Mouse (Mus musculus): ENCODE measurements around the gene Mmaa. TPM values are rescaled to one million over a fixed set of nuclear protein-coding genes. Genes with fewer than 3 reads are reported as not detected.

Gene Mmaa
- 9.6 and 11.3 TPM in 2 replicates for total RNA-seq (2014; rRNA removed; ENCODE audit: low replicate concordance)
- polyA plus RNA-seq (2015; fragmentation: Nextera tagmentation; extraction: Ambion mirVana), result 14.0 and 18.3 TPM in 2 replicates

DNA sequence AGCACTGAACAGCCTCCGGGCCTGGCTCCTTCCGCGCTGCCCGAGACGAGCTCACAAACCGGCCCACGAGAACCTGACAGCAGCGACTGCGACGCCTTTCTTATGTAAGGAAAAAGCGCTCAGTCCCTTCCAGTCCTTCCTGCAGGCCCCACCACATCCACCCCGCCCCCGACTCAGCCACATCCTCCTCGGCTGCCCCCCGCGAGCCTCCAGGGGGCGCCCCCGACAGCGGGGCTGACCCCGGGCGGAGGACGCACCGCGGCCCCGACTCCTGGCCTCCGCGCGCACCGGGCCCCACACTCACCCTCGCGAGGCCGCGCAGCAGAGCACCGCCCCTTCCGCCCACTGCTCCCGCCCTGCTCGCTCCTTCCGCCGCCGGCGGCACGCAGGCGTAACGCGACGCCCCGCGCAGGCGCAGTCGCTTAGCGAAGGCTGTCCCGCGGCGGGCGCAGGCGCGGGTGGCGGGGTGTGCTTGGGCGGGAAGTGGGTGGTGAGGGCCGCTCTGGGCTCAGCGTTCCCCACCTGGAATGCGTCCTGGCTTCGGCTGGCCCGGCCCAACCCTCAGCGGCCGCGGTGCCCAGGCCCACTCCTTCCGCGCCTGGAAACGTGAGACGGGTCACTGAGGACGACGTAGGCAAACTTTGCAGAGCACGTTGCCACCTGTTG is at the start of gene Mmaa:
Gene Mmaa (minus strand): TSS at position 328 of the 666 bp plus-strand sequence.
- ATAC-seq (ENCODE audit: insufficient read depth, low read depth) (peak; percentile 98), DNase-seq (ENCODE audit: low spot score) (peak; percentile 98)
- WGBS, result under 1% methylated on average over 49 of the region's 74 CpGs
- Histone ChIP-seq H3K9me3 (replicated peaks; ENCODE audit: control insufficient read depth, low read length) (no peaks in the 10 kb centered on the region), H3K4me2 (ENCODE audit: low read depth, low read length) (peak within 1 kb of the TSS; percentile 68), H3K4me1 (ENCODE audit: control insufficient read depth, insufficient read depth) (peaks cover 10% of the 10 kb centered on the region), H3K4me3 (ENCODE audit: low read depth, low read length) (peak within 1 kb of the TSS; percentile 57), H3K9ac (replicated peaks; ENCODE audit: low read depth, low read length) (peak within 1 kb of the TSS; percentile 77), H3K27ac (ENCODE audit: low read depth) (peak within 1 kb of the TSS; percentile 93), H3K27me3 (ENCODE audit: control insufficient read depth, insufficient read depth, low read length) (no peaks in the 10 kb centered on the region), H3K36me3 (replicated peaks; ENCODE audit: control insufficient read depth, insufficient read depth, low read length) (no peaks in the 10 kb centered on the region)
- TF ChIP-seq EP300 (IDR thresholded peaks at IDR 0.05; ENCODE audit: low read depth), result peak; percentile 83; the same call in 1 of the 2 replicates
- TF ChIP-seq CTCF (IDR thresholded peaks at IDR 0.05; ENCODE audit: low read depth), result peak; percentile 59

DNA sequence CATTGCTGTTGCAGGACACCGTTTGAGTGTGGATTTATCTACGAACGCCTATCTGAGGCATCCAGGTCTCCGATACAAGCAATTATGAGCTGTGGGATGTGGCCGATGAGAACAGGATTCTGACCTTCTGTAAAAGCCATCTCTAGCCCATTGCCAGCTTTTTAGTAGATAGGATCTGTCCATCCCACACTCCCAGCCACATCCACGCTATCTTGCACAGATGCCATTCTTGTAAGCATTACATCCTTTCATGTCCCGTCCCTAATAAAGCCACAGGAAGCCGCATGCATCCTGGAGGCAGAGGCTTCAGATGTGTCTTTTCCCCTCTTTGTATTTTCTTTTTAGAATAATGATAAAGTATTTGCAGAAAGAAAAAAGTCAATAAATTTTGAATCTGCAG is 46.5 kb upstream of the Mmaa start:
- H3K9ac ChIP-seq (replicated peaks; ENCODE audit: low read depth, low read length), result no peak overlapping the region
- H3K4me1 ChIP-seq (ENCODE audit: control insufficient read depth, insufficient read depth), result no peaks in the 10 kb centered on the region
- no peak overlapping the region for H3K27ac ChIP-seq (ENCODE audit: low read depth)
- DNase-seq (ENCODE audit: low spot score) (no peak), ATAC-seq (ENCODE audit: insufficient read depth, low read depth) (no peak)
- WGBS, result 52% methylated on average over 8 of the region's 8 CpGs
- no peaks in the 10 kb centered on the region for H3K27me3 ChIP-seq (ENCODE audit: control insufficient read depth, insufficient read depth, low read length)
- TF ChIP-seq CTCF (IDR thresholded peaks at IDR 0.05; ENCODE audit: low read depth) (no peak), EP300 (IDR thresholded peaks at IDR 0.05; ENCODE audit: low read depth) (no peak)
- H3K4me3 ChIP-seq (ENCODE audit: low read depth, low read length), result no peak overlapping the region
- no peak overlapping the region for H3K4me2 ChIP-seq (ENCODE audit: low read depth, low read length)
- no peaks in the 10 kb centered on the region for H3K9me3 ChIP-seq (replicated peaks; ENCODE audit: control insufficient read depth, low read length)
- H3K36me3 ChIP-seq (replicated peaks; ENCODE audit: control insufficient read depth, insufficient read depth, low read length), result peaks cover 64% of the 10 kb centered on the region

DNA sequence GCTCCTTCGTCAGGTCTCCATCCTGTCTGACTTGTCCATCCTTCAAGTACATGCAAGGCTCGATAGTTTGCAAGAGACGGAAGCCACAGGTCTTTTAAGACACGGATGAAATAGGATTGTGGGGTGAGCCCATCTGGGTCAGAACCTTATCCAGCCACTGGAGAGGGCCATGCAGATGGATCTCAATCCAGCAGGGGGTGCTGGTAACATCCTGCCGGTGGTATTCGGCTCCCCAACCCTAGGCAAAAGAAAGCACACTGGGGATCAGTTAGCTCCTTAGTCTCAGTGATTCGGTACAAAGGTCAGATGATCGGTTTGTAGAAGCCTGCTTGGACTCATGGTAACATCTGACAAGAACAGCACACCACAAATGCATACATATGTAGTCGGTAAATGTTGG is 44.8 kb upstream of the Mmaa start:
- Histone ChIP-seq H3K9me3 (replicated peaks; ENCODE audit: control insufficient read depth, low read length) (no peaks in the 10 kb centered on the region), H3K27me3 (ENCODE audit: control insufficient read depth, insufficient read depth, low read length) (no peaks in the 10 kb centered on the region), H3K27ac (ENCODE audit: low read depth) (no peak overlapping the region), H3K9ac (replicated peaks; ENCODE audit: low read depth, low read length) (no peak overlapping the region), H3K36me3 (replicated peaks; ENCODE audit: control insufficient read depth, insufficient read depth, low read length) (peaks cover 59% of the 10 kb centered on the region), H3K4me2 (ENCODE audit: low read depth, low read length) (no peak overlapping the region), H3K4me3 (ENCODE audit: low read depth, low read length) (no peak overlapping the region), H3K4me1 (ENCODE audit: control insufficient read depth, insufficient read depth) (no peaks in the 10 kb centered on the region)
- ATAC-seq (ENCODE audit: insufficient read depth, low read depth) (no peak), DNase-seq (ENCODE audit: low spot score) (no peak)
- TF ChIP-seq EP300 (IDR thresholded peaks at IDR 0.05; ENCODE audit: low read depth) (no peak), CTCF (IDR thresholded peaks at IDR 0.05; ENCODE audit: low read depth) (peak; percentile 61)
- 77% methylated on average over 9 of the region's 9 CpGs for WGBS

DNA sequence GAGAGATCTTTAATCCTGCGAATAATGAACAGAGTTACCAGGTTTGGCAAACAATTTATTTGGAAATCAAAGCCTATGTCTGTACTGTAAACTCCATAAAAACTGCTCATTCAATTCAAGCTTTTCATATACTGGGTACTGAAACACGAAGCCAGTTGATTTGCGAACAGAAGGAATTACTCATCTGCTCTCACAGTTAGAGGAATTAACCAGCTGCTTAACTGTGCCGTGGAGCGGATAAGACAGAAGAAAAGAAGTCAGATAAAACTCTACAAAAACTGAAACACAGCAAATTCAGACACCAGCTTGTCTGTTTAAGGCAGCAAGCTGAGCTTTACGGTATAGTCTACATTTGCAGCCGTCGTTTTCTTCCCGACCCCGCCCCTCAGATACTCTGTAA is 43.9 kb upstream of the Mmaa start:
- H3K9ac ChIP-seq (replicated peaks; ENCODE audit: low read depth, low read length), result no peak overlapping the region
- H3K27ac ChIP-seq (ENCODE audit: low read depth), result no peak overlapping the region
- H3K4me1 ChIP-seq (ENCODE audit: control insufficient read depth, insufficient read depth), result no peaks in the 10 kb centered on the region
- no peak overlapping the region for H3K4me2 ChIP-seq (ENCODE audit: low read depth, low read length)
- 81% methylated on average over 10 of the region's 10 CpGs for WGBS
- TF ChIP-seq CTCF (IDR thresholded peaks at IDR 0.05; ENCODE audit: low read depth), result no peak
- no peak for TF ChIP-seq EP300 (IDR thresholded peaks at IDR 0.05; ENCODE audit: low read depth)
- peaks cover 3% of the 10 kb centered on the region; the same call in 1 of the 2 replicates for H3K9me3 ChIP-seq (replicated peaks; ENCODE audit: control insufficient read depth, low read length)
- DNase-seq (ENCODE audit: low spot score) (no peak), ATAC-seq (ENCODE audit: insufficient read depth, low read depth) (no peak)
- no peak overlapping the region for H3K4me3 ChIP-seq (ENCODE audit: low read depth, low read length)
- peaks cover 58% of the 10 kb centered on the region for H3K36me3 ChIP-seq (replicated peaks; ENCODE audit: control insufficient read depth, insufficient read depth, low read length)
- H3K27me3 ChIP-seq (ENCODE audit: control insufficient read depth, insufficient read depth, low read length), result no peaks in the 10 kb centered on the region

DNA sequence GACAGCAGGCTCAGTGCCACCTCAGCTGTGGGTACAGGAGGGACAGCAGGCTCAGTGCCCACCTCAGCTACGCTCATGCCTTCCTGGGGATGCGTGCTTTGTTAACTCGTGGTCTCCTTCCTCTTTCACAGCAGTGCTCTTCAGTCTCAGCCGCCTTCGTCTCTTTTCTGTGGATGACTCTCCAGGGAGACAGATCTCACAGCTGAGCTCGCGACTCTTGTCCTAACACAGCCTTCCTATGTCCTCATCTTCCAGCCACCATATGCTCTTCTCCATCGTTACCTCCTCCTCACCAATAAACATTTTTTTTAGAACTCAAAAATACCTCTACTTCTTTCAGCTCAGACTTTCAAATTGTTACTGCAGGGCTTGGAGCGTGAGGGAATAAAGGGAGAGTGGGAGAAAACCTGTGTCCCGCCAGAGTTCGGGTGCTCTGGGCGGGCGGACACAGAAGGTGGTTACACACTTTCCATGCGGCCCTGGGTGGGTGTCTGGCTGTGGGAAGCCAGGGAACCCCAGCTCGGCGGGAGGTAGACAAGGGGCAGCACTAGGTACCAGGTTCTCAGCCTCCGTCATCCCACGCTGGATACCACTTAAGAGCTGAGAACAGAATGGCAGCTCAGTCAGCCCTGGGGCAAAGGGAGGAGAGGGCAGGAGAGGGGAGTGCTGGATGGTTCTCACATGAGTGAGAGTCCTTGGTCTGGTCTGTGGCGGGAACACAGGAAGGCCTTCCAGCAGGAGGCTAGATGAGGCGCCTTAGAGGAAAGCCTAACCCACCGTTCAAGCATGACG is 37.6 kb upstream of the Mmaa start:
- no peak overlapping the region for H3K27ac ChIP-seq (ENCODE audit: low read depth)

More for the DNA sequence above, 37.6 kb upstream of the Mmaa start:
- Histone ChIP-seq H3K36me3 (replicated peaks; ENCODE audit: control insufficient read depth, insufficient read depth, low read length) (peaks cover 5% of the 10 kb centered on the region; the same call in 1 of the 2 replicates), H3K9me3 (replicated peaks; ENCODE audit: control insufficient read depth, low read length) (peaks cover 6% of the 10 kb centered on the region; the same call in 1 of the 2 replicates), H3K9ac (replicated peaks; ENCODE audit: low read depth, low read length) (no peak overlapping the region), H3K27me3 (ENCODE audit: control insufficient read depth, insufficient read depth, low read length) (no peaks in the 10 kb centered on the region), H3K4me2 (ENCODE audit: low read depth, low read length) (no peak overlapping the region), H3K4me1 (ENCODE audit: control insufficient read depth, insufficient read depth) (peaks cover 10% of the 10 kb centered on the region; the same call in 1 of the 2 replicates), H3K4me3 (ENCODE audit: low read depth, low read length) (no peak overlapping the region)
- 91% methylated on average over 22 of the region's 22 CpGs for WGBS
- ATAC-seq (ENCODE audit: insufficient read depth, low read depth) (no peak), DNase-seq (ENCODE audit: low spot score) (no peak)
- TF ChIP-seq EP300 (IDR thresholded peaks at IDR 0.05; ENCODE audit: low read depth) (no peak), CTCF (IDR thresholded peaks at IDR 0.05; ENCODE audit: low read depth) (no peak)

Measured in heart, postnatal 0 days (tissue).